Mouse (Mus musculus) liver, embryonic 16.5 days (tissue): Measurements from ENCODE around the gene Papln. TPM values are rescaled to one million over a fixed set of nuclear protein-coding genes. Genes with fewer than 3 reads are reported as not detected.
A peak's percentile ranks its signal among the peaks of the same experiment; 100 is the strongest.

Source experiments
- ATAC-seq: fragments of 200-750 bp; cut with Nextera tagmentation; 2 replicates; pipeline ENCODE4 v1.8.0; 2017; ENCODE audit warnings: low read depth, mild to moderate bottlenecking, moderate number of reproducible peaks, moderate library complexity
- H3K27ac ChIP-seq: fragments of 300-500 bp; sonication (generic); 2 replicates; pipeline ENCODE4 v1.5.1; 2014; ENCODE audit warnings: mild to moderate bottlenecking, low read length
- H3K27me3 ChIP-seq: fragments of 300-500 bp; sonication (generic); 2 replicates; pipeline ENCODE4 v1.6.1; 2014; ENCODE audit warnings: low read depth, low read length, mixed read lengths; ENCODE audit not compliant: control insufficient read depth, insufficient read depth
- H3K36me3 ChIP-seq: fragments of 300-500 bp; sonication (generic); 2 replicates; pipeline ENCODE4 v1.6.1; 2014; ENCODE audit warnings: mild to moderate bottlenecking; ENCODE audit not compliant: control insufficient read depth, insufficient read depth
- H3K4me1 ChIP-seq: fragments of 300-500 bp; sonication (generic); 2 replicates; pipeline ENCODE4 v1.6.1; 2014; ENCODE audit warnings: low read depth, low read length, mixed read lengths; ENCODE audit not compliant: control insufficient read depth
- H3K4me2 ChIP-seq: fragments of 300-500 bp; sonication (generic); 2 replicates; pipeline ENCODE4 v1.6.1; 2014; ENCODE audit warnings: low read depth, low read length, mixed read lengths
- H3K4me3 ChIP-seq: fragments of 300-500 bp; sonication (generic); 2 replicates; pipeline ENCODE4 v1.5.1; 2014; ENCODE audit warnings: low read depth, mild to moderate bottlenecking, low read length
- H3K9ac ChIP-seq: fragments of 300-500 bp; sonication (generic); 2 replicates; pipeline ENCODE4 v1.6.1; 2014; ENCODE audit warnings: low read depth, low read length
- H3K9me3 ChIP-seq: fragments of 300-500 bp; sonication (generic); replicated peaks from 2 replicates; pipeline ENCODE4 v1.6.1; 2016; ENCODE audit warnings: low read length; ENCODE audit not compliant: control insufficient read depth
- WGBS: fragments of 180-500 bp; shearing (Covaris S2); extraction: QIAGEN DNeasy Blood & Tissue Kit; methylation state at CpG from one replicate; pipeline ENCODE4 v1.1.7; 2014; ENCODE audit not compliant: insufficient replicate concordance; 5-methylcytosine and 5-hydroxymethylcytosine counted together
- polyA plus RNA-seq: library from polyadenylated mRNA; unstranded; fragments of >200 nt; fragmentation: Nextera tagmentation; extraction: Ambion mirVana; gene quantifications from 2 replicates; pipeline ENCODE4 v1.2.1, GENCODE M21; 2015

Gene Papln
- polyA plus RNA-seq, 1 experiment from 2014 or later = 1.7 TPM

GRCm38 (mm10) chr12:83776766-83777165 is 13.3 kb downstream of the Papln start:
- Histone ChIP-seq H3K27ac (no peak overlapping the region), H3K4me1 (no peaks in the 10 kb centered on the region), H3K9me3 (no peaks in the 10 kb centered on the region), H3K9ac (no peak overlapping the region), H3K4me2 (no peak overlapping the region), H3K4me3 (no peak overlapping the region), H3K36me3 (no peaks in the 10 kb centered on the region), H3K27me3 (peaks cover 2% of the 10 kb centered on the region; the same call in 1 of the 2 replicates)
- 63% methylated on average over 7 of the region's 7 CpGs for WGBS
- ATAC-seq = no peak

GRCm38 (mm10) chr12:83780181-83780580 is 16.7 kb downstream of the Papln start:
- H3K27me3 ChIP-seq = no peaks in the 10 kb centered on the region
- H3K4me3 ChIP-seq = no peak overlapping the region
- no peaks in the 10 kb centered on the region for H3K36me3 ChIP-seq
- WGBS = 52% methylated on average over 3 of the region's 3 CpGs
- H3K4me2 ChIP-seq = no peak overlapping the region
- H3K9me3 ChIP-seq = no peaks in the 10 kb centered on the region
- H3K9ac ChIP-seq = no peak overlapping the region
- H3K27ac ChIP-seq = no peak overlapping the region
- ATAC-seq = no peak
- no peaks in the 10 kb centered on the region for H3K4me1 ChIP-seq

- H3K9ac ChIP-seq = no peak overlapping the region
- H3K27me3 ChIP-seq = no peaks in the 10 kb centered on the region
- no peak for ATAC-seq
- WGBS = 58% methylated on average over 7 of the region's 7 CpGs
- H3K27ac ChIP-seq = no peak overlapping the region
- no peak overlapping the region for H3K4me2 ChIP-seq
- H3K36me3 ChIP-seq = no peaks in the 10 kb centered on the region
- H3K4me3 ChIP-seq = no peak overlapping the region
- H3K9me3 ChIP-seq = no peaks in the 10 kb centered on the region
- no peaks in the 10 kb centered on the region for H3K4me1 ChIP-seq
These were observed 17.8 kb downstream of the Papln start for GRCm38 (mm10) chr12:83781204-83781603.

GRCm38 (mm10) chr12:83781640-83782278 is 18.3 kb downstream of the Papln start:
- Histone ChIP-seq H3K27me3 (no peaks in the 10 kb centered on the region), H3K4me2 (no peak overlapping the region), H3K4me3 (no peak overlapping the region), H3K9me3 (no peaks in the 10 kb centered on the region), H3K27ac (no peak overlapping the region), H3K4me1 (no peaks in the 10 kb centered on the region), H3K9ac (no peak overlapping the region), H3K36me3 (no peaks in the 10 kb centered on the region)
- 69% methylated on average over 23 of the region's 23 CpGs for WGBS
- ATAC-seq = no peak

GRCm38 (mm10) chr12:83782669-83783068 is 19.2 kb downstream of the Papln start:
- H3K4me1 ChIP-seq = no peaks in the 10 kb centered on the region
- H3K36me3 ChIP-seq = no peaks in the 10 kb centered on the region
- WGBS = 68% methylated on average over 10 of the region's 10 CpGs
- H3K4me2 ChIP-seq = no peak overlapping the region
- ATAC-seq = no peak
- H3K9ac ChIP-seq = no peak overlapping the region
- H3K27me3 ChIP-seq = no peaks in the 10 kb centered on the region
- H3K9me3 ChIP-seq = no peaks in the 10 kb centered on the region
- no peak overlapping the region for H3K4me3 ChIP-seq
- H3K27ac ChIP-seq = no peak overlapping the region

GRCm38 (mm10) chr12:83785305-83785704 is 21.9 kb downstream of the Papln start:
- Histone ChIP-seq H3K27ac (no peak overlapping the region), H3K4me3 (no peak overlapping the region), H3K9me3 (no peaks in the 10 kb centered on the region), H3K4me2 (no peak overlapping the region), H3K4me1 (no peaks in the 10 kb centered on the region), H3K9ac (no peak overlapping the region), H3K27me3 (no peaks in the 10 kb centered on the region), H3K36me3 (no peaks in the 10 kb centered on the region)
- no peak for ATAC-seq
- WGBS = 63% methylated on average over 4 of the region's 4 CpGs

- no peak overlapping the region for H3K27ac ChIP-seq
- 74% methylated on average over 17 of the region's 17 CpGs for WGBS
These were observed 25.8 kb downstream of the Papln start for GRCm38 (mm10) chr12:83789051-83789780.

GRCm38 (mm10) chr12:83789781-83790140 is 26.3 kb downstream of the Papln start:
- no peaks in the 10 kb centered on the region for H3K27me3 ChIP-seq
- H3K27ac ChIP-seq = peak overlapping the region; percentile 10; the same call in 1 of the 2 replicates
- WGBS = 46% methylated on average over 4 of the region's 4 CpGs

More at GRCm38 (mm10) chr12:83789051-83789780, 25.8 kb downstream of the Papln start:
- Histone ChIP-seq H3K27me3 (no peaks in the 10 kb centered on the region), H3K4me1 (no peaks in the 10 kb centered on the region), H3K36me3 (no peaks in the 10 kb centered on the region; the same call in 1 of the 2 replicates), H3K4me2 (no peak overlapping the region), H3K9me3 (no peaks in the 10 kb centered on the region), H3K9ac (no peak overlapping the region), H3K4me3 (no peak overlapping the region)
- no peak for ATAC-seq

GRCm38 (mm10) chr12:83790749-83791148 is 27.3 kb downstream of the Papln start:
- Histone ChIP-seq H3K27me3 (no peaks in the 10 kb centered on the region), H3K27ac (no peak overlapping the region), H3K9ac (no peak overlapping the region), H3K4me3 (no peak overlapping the region), H3K4me1 (no peaks in the 10 kb centered on the region), H3K9me3 (no peaks in the 10 kb centered on the region), H3K4me2 (no peak overlapping the region), H3K36me3 (peaks cover 3% of the 10 kb centered on the region; the same call in 1 of the 2 replicates)
- ATAC-seq = no peak
- WGBS = 63% methylated on average over 4 of the region's 4 CpGs

More at GRCm38 (mm10) chr12:83789781-83790140, 26.3 kb downstream of the Papln start:
- no peak overlapping the region for H3K9ac ChIP-seq
- H3K4me2 ChIP-seq = no peak overlapping the region
- H3K4me1 ChIP-seq = no peaks in the 10 kb centered on the region
- no peaks in the 10 kb centered on the region for H3K9me3 ChIP-seq
- H3K4me3 ChIP-seq = no peak overlapping the region
- H3K36me3 ChIP-seq = no peaks in the 10 kb centered on the region; the same call in 1 of the 2 replicates
- no peak for ATAC-seq
